Mouse (Mus musculus) heart, adult 10 weeks (tissue): ENCODE data around the gene 2300009A05Rik. TPM values are rescaled to one million over a fixed set of nuclear protein-coding genes. Genes with fewer than 3 reads are reported as not detected.

ENCODE experiments used
- polyA plus RNA-seq: library from polyadenylated mRNA; stranded (reverse); fragments of 350-450 nt; fragmentation: Illumina TruSeq; extraction: RNeasy Lipid Tissue Mini Kit (QIAGEN cat#74804); gene quantifications from one replicate; pipeline ENCODE4 v1.2.3, GENCODE M21; 2014; ENCODE audit warnings: low read depth, low replicate concordance

2300009A05Rik gene
- 31.7 TPM for polyA plus RNA-seq

GRCm38 (mm10) chr9:63398611-63399462 lies at the start of gene 2300009A05Rik:
Gene 2300009A05Rik, minus strand, starts transcription at chr9:63399246.

GRCm38 (mm10) chr9:63377270-63378142 lies 21.5 kb downstream of the 2300009A05Rik start, which contains the start of gene Map2k5:
Gene Map2k5, minus strand, starts transcription at chr9:63377902.

Other genes starting within 250 kb of the 2300009A05Rik start
- 14.7 TPM for gene Map2k5, start 21.3 kb downstream of the 2300009A05Rik start, polyA plus RNA-seq
- gene Iqch, start 203.2 kb upstream of the 2300009A05Rik start, polyA plus RNA-seq: not detected
- gene Aagab, start 203.4 kb upstream of the 2300009A05Rik start, polyA plus RNA-seq: 10.0 TPM